Mouse (Mus musculus) adrenal gland, adult 8-10 months (tissue): ENCODE measurements around the gene Gas6. TPM values are rescaled to one million over a fixed set of nuclear protein-coding genes. Genes with fewer than 3 reads are reported as not detected.

ENCODE experiments used
- DNase-seq: peaks from one replicate; pipeline ENCODE4 v3.0.0; 2022
- total RNA-seq, 4 experiments: library from RNA; stranded (reverse); gene quantifications; 2 replicates each; pipeline ENCODE4 v1.2.4; 2022

Gene Gas6
- total RNA-seq, 4 experiments from 2014 or later, result 130 to 1,084 (median 297) TPM

DNA sequence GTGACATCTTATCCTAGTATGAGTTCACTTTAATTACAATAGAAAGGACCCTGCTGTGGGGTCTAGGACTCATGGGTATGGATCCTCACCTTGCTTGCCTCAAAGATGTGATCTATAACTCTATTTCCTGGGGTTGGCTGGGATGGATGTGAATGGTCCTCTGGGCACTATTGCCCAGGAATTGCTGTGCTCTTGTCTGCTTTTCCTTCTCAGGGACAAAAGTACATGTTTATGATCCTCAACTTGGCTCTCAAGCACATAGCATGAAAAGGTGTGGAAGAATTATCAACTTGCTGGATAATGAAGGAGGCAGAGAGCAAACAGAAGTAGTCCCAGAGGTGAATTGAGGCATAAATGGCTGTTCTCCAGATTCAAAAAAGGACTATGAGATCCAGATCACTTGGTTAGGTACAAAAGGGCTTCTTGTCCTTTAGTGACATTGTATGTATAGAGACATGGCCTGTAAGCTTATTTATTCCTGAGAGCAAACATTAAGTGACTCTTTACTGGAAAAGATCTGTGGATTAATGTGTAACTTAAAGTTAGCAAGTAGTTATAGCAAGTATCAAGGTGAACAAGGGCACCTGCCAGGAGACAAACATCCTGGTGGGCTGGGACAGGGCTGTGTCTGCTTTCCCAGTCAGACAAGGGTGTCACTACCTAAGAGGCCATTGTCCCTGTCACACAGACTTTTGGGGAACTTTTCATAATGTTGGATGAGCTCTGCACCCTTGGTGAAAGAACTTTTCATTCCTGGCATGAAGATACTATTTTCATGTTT lies 10.8 kb upstream of the Gas6 start:
- DNase-seq, result no peak

GRCm38 (mm10) chr8:13503936-13504606 lies 9.8 kb upstream of the Gas6 start:
- DNase-seq, result peak; percentile 85

DNA sequence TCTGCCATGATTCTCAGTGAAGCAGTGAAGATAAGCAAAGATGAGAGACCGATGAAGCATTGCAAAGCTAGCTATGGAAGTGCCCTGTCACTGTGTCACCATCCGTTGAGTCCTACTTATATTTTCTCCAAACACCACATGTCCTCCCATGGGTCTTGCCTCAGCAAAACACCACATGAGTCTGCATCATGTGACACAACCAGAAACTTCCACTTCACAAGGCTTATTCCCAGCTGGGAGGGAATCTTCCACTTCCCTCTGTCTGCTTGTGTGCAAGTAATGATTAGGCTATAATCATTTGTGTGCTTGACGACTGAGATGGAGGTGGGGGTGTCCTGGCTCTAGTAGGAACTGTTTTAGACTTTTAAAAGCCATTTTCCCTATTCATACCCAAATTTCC lies 6.9 kb upstream of the Gas6 start:
- DNase-seq, result no peak

DNA sequence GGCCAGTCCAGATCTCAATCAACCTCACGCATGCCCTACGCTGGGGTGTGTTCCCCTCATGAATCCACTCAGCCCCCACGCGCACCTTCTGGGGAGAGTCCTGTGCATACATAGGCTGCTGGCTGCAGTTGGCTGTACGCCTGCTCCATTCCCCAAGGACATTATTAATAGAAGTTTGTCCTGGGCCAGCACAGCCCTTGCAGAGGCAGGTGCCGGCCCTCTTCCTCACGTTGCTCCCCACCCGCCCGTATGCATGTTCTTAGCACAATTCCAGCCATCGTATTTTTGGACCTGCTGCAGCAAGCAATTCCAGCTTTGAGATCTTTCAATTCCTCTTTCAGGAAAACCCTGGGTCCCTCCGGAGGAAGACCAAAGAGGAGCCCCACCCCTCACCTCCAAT lies 1.3 kb downstream of the Gas6 start:
- DNase-seq, result no peak

DNA sequence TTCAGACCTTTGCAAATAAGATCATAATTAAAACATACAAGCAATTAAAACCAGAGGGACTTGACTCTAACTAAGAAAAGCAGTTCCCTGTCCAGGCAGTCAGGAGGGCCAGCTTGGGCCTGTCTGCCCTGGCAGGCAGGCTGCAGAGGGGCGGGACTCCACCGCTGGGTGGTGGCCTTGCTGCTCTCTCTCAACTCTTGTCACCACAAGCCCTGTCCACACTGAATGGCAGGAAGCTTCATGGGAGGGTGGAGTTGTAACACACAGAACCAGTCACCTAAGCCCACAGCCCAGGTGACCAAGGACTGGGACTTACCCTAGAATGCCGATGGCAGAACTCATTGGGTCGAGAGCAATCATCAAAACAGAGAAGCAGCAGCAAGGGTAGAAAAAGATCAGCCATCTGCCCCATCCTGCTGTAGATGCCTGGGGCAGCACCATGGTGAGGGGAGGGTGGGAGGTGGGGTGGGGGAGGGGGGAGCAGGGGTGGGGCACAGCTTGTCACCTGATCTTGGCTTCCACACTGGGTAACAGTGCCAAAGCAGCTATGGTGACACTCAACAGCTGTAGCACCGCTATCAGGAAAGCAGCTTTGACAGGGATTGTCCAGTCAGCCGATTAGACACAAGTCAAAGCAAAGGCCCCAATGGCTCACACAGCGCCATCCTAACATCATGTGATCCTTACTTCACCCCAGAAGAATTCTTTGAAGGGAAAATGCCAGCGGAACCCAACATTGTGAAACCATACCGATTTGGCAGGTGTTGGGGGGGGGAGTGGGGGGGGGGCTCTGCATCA lies 1.9 kb downstream of the Gas6 start:
- DNase-seq, result peak; percentile 63

DNA sequence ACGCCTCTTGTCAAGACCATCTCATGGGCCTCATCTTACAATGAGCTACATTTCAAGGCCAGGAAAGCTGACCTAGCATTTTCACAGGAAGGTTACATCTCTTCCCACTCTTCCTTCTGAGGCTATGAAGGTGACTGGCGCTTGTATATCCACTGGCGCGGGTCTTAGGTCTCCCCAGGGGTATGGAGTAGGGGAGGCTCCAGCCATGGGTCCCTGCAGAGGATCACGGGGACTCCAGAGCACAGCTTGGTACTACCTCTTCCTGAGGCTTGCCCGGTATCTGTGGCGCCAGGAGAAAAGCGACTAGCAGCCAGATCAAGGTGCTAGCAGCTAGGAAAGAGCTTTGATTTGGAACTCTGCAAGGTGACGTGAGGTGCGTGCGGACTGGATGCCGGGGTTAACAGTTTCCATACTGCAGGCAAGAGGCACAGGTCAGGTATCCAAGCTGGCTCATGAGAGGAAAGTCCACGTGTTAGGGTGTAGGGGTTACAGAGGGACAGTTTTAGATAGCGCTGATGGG lies 2.7 kb downstream of the Gas6 start:
- no peak for DNase-seq

DNA sequence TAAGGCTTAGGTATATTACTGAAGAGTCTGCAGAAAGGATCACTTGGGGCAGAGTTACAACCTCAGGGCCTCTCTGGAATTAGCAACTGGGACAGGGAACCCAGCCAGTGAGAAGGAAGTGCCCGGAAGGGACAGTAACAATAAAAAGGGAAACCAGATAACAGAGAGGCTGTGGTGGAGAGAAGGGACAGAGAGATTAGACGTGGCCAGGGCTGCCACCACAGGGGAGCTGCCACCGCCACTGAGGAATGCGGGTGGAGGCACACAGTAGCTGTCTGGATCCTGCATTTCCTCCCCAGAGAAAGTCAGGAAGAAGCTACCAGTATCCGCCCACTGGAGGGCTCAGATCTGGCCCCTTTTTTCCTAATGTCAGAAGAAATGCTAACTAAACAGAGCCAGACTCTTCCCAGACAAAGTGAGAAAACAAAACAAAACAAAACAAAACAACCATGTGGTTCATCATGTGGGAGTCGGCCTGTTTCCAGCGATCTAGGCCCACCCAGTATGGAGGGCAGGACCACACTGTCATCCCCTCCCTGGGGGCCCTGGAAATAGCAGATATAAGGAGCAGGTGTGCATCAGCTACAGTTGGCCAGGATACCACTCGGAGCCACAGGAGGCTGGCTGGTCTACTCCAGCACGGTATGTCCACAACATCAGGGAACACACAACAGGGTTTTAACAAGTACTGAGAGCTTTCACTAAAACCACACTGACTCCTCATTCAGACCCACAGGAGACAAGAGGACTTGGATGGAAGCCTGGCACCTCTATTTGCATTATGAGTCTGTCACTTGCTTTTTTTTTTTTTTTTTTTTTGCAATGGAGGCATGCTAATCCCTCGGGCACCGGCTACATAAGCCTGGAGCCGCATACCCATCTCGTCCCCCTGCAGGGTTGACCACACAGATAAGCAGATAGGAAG lies 4.0 kb downstream of the Gas6 start:
- no peak for DNase-seq

GRCm38 (mm10) chr8:13489351-13489750 lies 4.9 kb downstream of the Gas6 start:
- no peak for DNase-seq

GRCm38 (mm10) chr8:13483191-13483590 lies 11.1 kb downstream of the Gas6 start:
- DNase-seq, result no peak

GRCm38 (mm10) chr8:13482101-13482801 lies 12.0 kb downstream of the Gas6 start:
- peak; percentile 52 for DNase-seq

- peak; percentile 54 for DNase-seq
These were observed 12.7 kb downstream of the Gas6 start for GRCm38 (mm10) chr8:13481596-13481995.

- no peak for DNase-seq
These were observed 13.2 kb downstream of the Gas6 start for GRCm38 (mm10) chr8:13481089-13481554.

DNA sequence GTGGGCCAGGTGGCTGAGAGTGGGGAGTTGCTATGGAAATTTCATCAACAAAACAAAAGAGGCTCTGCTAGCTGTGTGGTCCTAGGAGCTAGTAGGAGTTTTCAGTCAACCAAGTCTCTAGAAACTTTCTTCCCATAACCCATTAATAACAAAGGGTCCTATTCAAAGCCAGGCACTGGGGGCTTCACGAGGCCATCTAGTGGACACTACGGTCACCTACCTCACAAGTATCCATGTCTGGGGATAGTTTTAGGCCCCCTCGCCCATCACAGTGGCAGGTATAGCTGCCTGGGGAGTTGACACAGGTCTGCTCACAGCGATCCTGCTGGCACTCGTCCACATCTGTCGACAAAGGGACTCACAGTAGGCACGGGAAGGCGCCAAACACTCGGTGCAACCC lies 18.4 kb downstream of the Gas6 start:
- DNase-seq, result no peak

DNA sequence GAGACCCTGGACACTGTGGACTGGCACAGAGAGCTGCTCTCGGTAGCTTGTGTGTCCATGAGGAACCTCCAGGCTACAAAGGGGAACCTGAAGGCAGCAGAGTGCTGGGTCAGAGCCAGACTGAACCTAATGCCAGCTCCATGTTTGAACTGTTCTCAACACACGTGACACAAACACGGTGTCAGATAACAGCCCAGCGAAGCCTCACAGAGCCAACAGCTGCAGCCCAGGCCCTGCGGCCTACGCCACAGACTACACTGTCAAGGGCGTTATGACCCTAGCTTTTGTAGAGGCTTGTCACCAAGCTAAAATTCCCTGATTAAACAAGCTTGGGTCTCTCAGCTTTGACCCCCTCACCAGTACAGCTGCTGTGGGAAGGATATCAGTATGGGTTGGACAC lies 22.0 kb downstream of the Gas6 start:
- DNase-seq, result no peak

DNA sequence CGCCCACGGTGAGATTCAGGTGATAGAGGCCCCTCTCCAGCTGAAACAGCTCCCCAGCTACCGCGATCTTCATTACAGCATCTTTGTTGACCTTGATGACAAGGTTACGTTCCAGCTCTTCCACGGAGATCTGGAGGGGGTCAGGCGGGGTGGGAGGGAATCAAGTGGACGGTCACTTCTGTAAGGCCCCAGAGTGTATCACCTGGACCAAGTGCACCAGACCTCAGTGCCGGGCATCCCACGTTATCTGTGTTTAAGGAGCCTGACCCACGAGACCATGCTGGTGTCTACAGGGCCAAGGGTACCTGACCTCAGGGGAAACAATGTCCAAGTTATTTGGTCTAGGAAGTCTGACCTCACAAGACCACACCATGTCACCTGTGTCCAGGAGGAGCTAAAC lies 22.8 kb downstream of the Gas6 start:
- no peak for DNase-seq

GRCm38 (mm10) chr8:13468737-13469136 lies 25.6 kb downstream of the Gas6 start:
- no peak for DNase-seq

DNA sequence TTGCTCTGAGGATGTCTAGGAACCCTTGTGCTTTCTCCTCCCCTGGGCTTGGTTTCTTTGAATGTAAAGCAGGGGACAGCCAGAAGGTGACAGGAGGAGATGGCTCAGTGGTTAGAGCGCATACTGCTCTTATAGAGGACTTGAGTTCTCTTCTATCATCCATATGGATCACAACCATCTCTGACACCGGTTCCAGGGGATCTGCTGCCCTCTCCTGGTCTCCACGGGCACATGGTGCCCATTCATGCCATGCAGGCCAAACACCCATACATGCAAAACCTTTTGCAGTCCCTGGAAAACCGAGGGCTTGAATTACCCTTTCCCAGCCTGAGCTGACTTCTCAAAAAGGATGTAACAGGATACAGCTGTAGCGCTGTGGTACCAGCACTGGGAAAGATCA lies 27.3 kb downstream of the Gas6 start:
- no peak for DNase-seq

GRCm38 (mm10) chr8:13465324-13465723 lies 29.0 kb downstream of the Gas6 start:
- no peak for DNase-seq

DNA sequence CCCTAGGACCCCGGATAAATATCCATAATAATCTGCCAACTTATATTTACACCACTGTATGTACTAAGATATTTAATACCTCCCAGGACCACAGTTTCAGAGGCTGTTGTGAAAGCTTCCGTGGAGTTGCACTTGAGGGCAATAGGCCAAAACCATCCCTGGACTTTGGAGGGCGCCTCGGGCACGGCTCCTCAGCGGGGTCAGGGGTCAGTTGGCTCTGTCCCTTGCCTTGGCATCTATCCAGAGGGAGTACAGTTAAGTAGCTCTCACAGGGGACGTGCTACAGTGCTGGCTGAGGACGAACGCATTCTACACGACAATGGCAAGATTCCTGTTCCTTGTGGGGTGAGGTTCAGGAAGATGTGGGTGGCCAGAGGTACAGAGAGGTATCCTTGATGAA lies 31.9 kb downstream of the Gas6 start:
- peak; percentile 84 for DNase-seq

- peak; percentile 67 for DNase-seq
These were observed 32.4 kb downstream of the Gas6 start for GRCm38 (mm10) chr8:13461843-13462242.

- DNase-seq, result peak; percentile 63
These were observed 33.1 kb downstream of the Gas6 start for GRCm38 (mm10) chr8:13461085-13461765.
